Mouse (Mus musculus) c-Kit-positive CD71-positive TER-119-positive erythroid progenitor cells, embryonic 14.5 days (primary cell): Measurements from ENCODE around the gene Pdzd2.

Source experiments
- DNase-seq: peaks from one replicate; pipeline ENCODE4 v3.0.0-alpha.2; 2013; ENCODE audit warnings: low spot score

The Pdzd2 gene

GRCm38 (mm10) chr15:12429572-12430431 is 309.9 kb downstream of the Pdzd2 start:
- DNase-seq: no peak

GRCm38 (mm10) chr15:12427818-12428217 is 311.9 kb downstream of the Pdzd2 start:
- no peak for DNase-seq

GRCm38 (mm10) chr15:12426342-12426741 is 313.4 kb downstream of the Pdzd2 start:
- DNase-seq: no peak

DNA sequence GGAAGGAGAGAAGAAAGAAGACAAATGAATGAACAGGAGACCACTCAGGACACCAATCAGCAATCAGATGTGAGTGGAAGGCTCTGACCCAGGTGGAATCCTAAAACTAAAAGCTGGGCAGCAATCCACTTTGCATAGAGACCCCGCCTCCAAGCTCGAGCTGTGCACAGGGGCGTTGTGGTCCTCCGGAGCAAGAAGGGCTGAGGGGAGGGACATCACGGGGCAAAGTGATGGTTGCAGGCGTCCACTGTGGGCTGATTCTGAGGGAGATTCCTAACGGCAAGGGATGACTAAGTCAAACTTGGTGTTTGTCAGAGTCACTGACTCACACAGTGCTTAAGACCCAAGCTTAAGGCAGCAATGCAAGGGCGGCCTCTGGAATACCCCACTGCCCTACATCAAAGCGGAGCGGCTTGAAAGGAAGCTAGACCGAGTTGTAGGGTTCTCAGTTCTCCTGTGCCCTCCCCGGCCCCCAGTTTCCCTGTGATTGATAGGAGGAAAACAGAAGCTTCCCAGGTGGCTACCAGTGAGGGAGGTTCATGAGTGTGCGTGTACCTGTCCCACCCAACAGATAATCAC is 314.6 kb downstream of the Pdzd2 start:
- DNase-seq: no peak

GRCm38 (mm10) chr15:12424187-12424586 is 315.5 kb downstream of the Pdzd2 start:
- no peak for DNase-seq

GRCm38 (mm10) chr15:12420915-12421314 is 318.8 kb downstream of the Pdzd2 start:
- DNase-seq: no peak

DNA sequence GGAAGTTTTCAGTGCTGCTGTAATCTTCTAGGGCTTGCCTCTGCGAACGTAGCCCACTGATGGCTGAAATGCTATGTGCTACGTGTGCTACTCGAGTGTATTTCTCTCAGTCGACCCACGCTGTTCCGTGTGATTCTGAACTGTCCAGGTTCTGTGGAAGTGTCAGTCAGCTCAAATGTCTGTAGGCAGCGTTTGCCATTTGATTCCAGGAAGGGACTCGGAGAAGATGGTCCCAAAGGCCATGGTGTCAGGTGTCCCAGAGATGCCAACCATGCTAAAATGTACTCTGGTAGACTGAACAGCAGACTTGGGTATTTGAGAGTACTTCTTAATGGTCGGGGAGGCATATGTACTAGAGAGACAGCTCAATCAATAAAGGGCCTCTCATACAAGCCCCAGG is 319.3 kb downstream of the Pdzd2 start:
- no peak for DNase-seq

- DNase-seq: no peak
Observed at GRCm38 (mm10) chr15:12419446-12419845, 320.3 kb downstream of the Pdzd2 start.

GRCm38 (mm10) chr15:12415536-12416200 is 324.1 kb downstream of the Pdzd2 start:
- DNase-seq: no peak

DNA sequence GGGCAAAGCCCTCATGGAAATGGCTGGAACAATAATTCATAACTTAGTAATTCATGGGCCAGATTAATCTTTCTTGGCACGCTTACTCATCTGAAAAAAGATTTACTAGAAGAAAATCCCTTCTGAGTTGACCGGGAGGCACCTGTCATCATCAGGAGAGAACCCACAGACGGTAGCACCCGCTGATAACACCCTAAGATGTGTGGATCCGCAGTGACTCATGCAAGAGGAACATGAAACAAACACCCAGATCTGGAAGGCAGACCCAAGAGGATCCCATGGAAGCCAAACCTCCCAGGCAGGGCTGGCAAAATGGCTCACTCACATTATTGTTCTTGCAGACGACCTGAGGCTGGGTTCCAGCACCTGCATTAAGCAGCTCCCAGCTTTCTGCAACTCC is 325.0 kb downstream of the Pdzd2 start:
- no peak for DNase-seq

DNA sequence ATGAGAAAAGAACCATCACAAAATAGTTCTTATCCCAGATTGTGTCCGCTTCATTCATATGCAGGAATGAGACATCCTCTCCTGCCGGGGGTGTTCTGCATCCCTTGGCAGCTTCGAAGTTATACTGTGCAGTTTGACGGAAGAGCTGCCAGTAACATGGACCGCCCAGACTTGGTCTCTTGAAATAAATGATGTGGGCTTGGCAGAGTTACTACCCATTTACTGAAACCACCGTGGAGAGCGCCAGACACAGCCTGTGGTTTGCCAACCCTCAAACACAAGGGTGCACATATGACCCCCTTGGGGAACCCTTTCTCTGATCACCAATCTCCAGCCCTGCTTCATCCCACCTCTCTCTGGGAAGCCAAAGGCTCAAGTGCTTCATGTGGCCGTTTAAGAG is 331.5 kb downstream of the Pdzd2 start:
- no peak for DNase-seq

DNA sequence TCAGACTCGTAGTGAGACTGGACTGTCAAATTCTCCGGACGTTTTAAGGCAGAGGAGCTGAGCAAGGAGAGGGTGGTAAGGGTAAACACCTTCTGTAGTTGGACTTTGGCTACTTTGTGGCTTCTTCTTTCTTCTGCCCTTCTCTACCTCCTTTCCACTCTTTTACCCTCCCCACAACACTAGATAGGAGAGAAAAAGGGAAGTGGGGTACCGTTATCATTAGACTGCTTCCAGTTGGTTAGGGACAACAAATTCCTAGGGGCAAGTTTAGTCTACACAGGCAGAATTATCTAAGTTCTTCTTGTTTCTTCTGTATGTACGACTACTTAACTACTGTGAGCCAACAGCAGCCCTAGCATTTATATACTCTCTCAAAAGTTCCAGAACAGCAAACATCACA is 334.1 kb downstream of the Pdzd2 start:
- no peak for DNase-seq

DNA sequence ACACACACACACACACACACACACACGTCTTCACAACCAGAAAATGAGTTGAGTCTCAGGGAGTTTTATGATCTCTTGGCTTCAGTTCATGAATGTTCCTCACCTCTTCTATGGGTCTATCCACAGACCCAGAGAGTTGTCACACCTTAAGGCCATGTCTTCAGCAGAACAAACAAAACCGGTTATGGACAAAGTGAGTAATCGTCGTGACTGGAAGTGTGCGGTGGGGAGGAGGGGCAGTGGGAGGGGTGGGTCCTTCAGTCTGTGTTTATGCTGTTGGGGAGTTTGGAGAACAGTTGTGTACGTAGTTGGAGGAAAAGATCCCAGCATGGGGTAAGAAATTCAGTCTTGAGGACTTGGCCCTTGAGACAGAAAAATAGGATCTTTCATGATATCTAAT is 342.7 kb downstream of the Pdzd2 start:
- DNase-seq: no peak

DNA sequence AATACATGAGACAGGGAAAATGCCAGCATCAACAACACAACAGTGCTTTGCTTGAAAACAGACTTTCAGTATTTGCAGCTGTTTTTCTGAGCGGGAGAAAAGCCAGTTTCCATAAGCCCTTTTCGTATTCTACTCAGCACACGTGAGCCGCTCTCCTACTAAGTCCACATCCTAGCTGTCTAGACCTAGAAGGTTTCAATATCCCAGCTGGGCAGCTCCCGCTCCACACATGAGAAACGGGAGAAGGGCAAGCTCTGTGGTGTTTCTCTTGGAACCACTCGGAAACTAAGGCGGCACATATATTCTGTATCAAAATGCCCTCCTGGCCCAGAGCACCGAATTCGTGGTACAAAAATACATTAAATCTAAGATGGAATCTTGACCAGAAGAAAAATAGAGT is 345.0 kb downstream of the Pdzd2 start:
- no peak for DNase-seq

GRCm38 (mm10) chr15:12388726-12389489 is 350.8 kb downstream of the Pdzd2 start:
- no peak for DNase-seq

DNA sequence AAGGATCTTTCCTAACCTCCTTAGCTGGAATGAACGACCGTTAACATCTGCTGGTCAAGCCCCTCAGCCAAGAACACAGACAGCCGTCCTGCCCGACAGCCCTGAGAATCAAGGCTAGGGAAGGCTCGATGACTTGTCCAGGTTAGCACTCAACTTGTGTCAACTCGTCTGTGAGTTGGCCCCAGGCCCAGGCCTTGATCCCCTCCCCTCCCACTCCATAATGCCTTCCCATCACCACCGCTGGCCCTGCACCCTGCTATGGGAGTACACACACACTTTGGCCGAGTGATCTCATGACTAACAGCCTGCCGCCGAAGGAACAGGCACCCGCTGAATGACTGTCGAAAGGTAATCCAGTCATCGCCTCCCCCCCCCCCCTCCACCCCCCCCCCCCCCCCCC is 355.0 kb downstream of the Pdzd2 start:
- no peak for DNase-seq

- peak; percentile 74 for DNase-seq
Observed at GRCm38 (mm10) chr15:12380548-12380947, 359.2 kb downstream of the Pdzd2 start.

- no peak for DNase-seq
Observed at GRCm38 (mm10) chr15:12380057-12380456, 359.7 kb downstream of the Pdzd2 start.

- DNase-seq: no peak
Observed at GRCm38 (mm10) chr15:12377800-12378199, 361.9 kb downstream of the Pdzd2 start.

DNA sequence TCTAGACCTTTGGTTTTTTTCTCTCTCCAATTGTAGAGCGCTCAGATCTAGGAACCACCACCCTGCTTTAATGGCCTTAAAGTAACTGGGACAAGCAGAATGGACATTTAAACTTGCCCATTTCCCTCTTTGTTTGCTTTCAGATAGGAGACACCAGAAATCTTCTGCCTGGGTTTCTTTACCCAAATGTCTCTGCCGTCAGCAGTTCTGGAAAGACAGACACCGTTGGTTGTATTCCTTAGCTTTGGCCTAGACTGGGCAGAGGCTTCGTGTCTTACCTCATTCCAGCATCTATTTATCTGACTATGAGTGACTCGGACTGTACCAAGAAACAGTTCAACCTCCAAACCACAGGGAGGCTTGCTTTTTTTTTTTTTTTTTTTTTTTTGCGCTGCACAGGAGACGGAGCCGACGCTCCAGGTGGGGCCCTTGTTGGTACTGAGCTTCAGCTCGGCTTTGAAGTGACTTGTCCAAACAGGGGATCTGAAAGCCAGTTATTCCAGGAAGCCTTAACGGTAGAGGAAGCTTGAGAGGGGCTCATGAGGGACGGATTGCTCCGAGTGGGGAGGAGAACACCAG is 363.1 kb downstream of the Pdzd2 start:
- DNase-seq: no peak

GRCm38 (mm10) chr15:12375641-12376311 is 363.9 kb downstream of the Pdzd2 start:
- DNase-seq: peak; percentile 91
